Mouse (Mus musculus): ENCODE results near the gene Cox17. TPM values are rescaled to one million over a fixed set of nuclear protein-coding genes. Genes with fewer than 3 reads are reported as not detected.
A peak's percentile ranks its signal among the peaks of the same experiment; 100 is the strongest.

Cox17 gene
- total and polyA plus RNA-seq, 3 experiments, result 221 to 358 (median 295) TPM

DNA sequence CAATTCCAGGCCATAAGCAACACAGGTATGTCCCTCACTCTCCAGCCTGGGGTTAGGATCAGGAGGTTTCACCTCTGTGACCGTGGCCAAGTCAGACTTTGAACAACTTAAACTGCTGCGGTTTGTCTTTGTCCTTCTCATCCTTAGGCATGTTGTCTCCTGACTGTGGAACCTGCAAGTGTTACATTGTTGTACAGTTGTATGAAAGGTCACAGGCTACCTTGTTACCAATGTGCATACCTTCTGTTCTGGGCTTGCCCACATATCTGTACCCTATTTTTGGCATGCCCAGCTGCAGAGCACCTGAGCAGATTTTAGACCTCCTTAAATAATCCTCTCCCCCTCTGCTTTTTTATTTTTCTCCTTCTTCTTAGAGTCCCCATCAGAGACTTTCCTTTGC lies 12.4 kb downstream of the Cox17 start:
- peaks cover 6% of the 10 kb centered on the region for H3K4me1 ChIP-seq (ENCODE audit: control insufficient read depth, insufficient read depth, low read length)
- no peak overlapping the region for H3K9ac ChIP-seq (ENCODE audit: low read depth, low read length)
- H3K27ac ChIP-seq, result no peak overlapping the region
- TF ChIP-seq EP300 (IDR thresholded peaks at IDR 0.05; ENCODE audit: insufficient read depth, low read depth, low read length), result no peak
- TF ChIP-seq POLR2A (IDR thresholded peaks at IDR 0.05; ENCODE audit: insufficient read depth, low read depth, low read length), result no peak
- no peak for TF ChIP-seq CTCF (IDR thresholded peaks at IDR 0.05)
- 73% methylated on average over 2 of the region's 2 CpGs for WGBS
- H3K27me3 ChIP-seq (ENCODE audit: control insufficient read depth, insufficient read depth, low read length), result no peaks in the 10 kb centered on the region
- H3K36me3 ChIP-seq (ENCODE audit: control insufficient read depth, insufficient read depth, low read length), result peaks cover 4% of the 10 kb centered on the region; the same call in 1 of the 2 replicates
- intact Hi-C loops (cut with DNase I), result no loop called here
- no peaks in the 10 kb centered on the region for H3K79me2 ChIP-seq (replicated peaks; ENCODE audit: control insufficient read depth, insufficient read depth, low read length)
- no peak overlapping the region for H3K4me3 ChIP-seq
- DNase-seq, result no peak

DNA sequence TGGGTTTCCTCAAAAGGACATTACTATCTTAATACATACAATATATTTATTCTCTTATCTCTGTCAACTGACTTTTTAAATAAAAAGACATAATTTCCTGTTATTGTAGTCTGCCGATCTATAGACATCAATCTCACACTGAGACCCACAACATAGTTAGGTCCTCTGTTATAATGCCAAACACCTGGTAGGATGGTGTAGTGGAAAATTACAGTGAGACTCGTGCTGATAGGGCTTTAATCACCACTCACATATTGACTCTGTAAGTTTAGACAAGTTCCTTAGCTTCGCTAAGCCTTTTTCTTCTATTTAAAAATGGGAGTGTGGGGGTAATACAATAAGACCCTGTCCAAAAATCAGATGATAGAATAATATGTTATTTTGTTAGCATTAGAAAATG lies 13.1 kb downstream of the Cox17 start:
- H3K79me2 ChIP-seq (replicated peaks; ENCODE audit: control insufficient read depth, insufficient read depth, low read length), result no peaks in the 10 kb centered on the region
- TF ChIP-seq EP300 (IDR thresholded peaks at IDR 0.05; ENCODE audit: insufficient read depth, low read depth, low read length) (no peak), POLR2A (IDR thresholded peaks at IDR 0.05; ENCODE audit: insufficient read depth, low read depth, low read length) (no peak), CTCF (IDR thresholded peaks at IDR 0.05) (no peak)
- intact Hi-C loops (cut with DNase I), result no loop called here
- H3K9ac ChIP-seq (ENCODE audit: low read depth, low read length), result no peak overlapping the region
- H3K27ac ChIP-seq, result peak overlapping the region; percentile 82
- no peak overlapping the region for H3K4me3 ChIP-seq
- WGBS, result 44% methylated on average over 3 of the region's 3 CpGs
- peaks cover 4% of the 10 kb centered on the region; the same call in 1 of the 2 replicates for H3K36me3 ChIP-seq (ENCODE audit: control insufficient read depth, insufficient read depth, low read length)
- H3K4me1 ChIP-seq (ENCODE audit: control insufficient read depth, insufficient read depth, low read length), result peaks cover 6% of the 10 kb centered on the region
- no peak for DNase-seq
- no peaks in the 10 kb centered on the region for H3K27me3 ChIP-seq (ENCODE audit: control insufficient read depth, insufficient read depth, low read length)

DNA sequence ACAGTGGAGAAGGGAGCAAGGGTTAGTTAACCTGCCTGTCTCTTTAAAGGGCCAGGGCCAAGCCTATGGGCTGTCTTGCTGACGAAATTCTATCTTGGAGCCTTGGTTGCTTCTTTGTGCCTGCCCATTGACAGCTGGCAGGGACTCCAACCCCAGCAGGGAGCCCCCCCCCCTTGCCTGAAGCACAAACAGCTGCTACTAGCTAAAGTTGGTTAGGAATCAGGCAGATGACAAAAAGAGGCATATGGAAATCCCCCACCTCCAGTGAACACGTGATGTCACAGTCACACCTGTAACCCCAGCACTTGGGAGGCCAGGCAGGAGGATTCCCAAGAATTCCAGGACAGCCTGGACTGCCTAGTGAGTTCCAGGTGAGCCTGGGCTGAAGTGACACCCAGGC lies 13.5 kb downstream of the Cox17 start:
- peaks cover 6% of the 10 kb centered on the region for H3K4me1 ChIP-seq (ENCODE audit: control insufficient read depth, insufficient read depth, low read length)
- intact Hi-C loops (cut with DNase I), result no loop called here
- 45% methylated on average over 2 of the region's 2 CpGs for WGBS
- no peak overlapping the region for H3K4me3 ChIP-seq
- H3K9ac ChIP-seq (ENCODE audit: low read depth, low read length), result no peak overlapping the region
- no peaks in the 10 kb centered on the region for H3K79me2 ChIP-seq (replicated peaks; ENCODE audit: control insufficient read depth, insufficient read depth, low read length)
- H3K27me3 ChIP-seq (ENCODE audit: control insufficient read depth, insufficient read depth, low read length), result no peaks in the 10 kb centered on the region
- DNase-seq, result peak in 1 of 2 experiments; percentile 31
- H3K36me3 ChIP-seq (ENCODE audit: control insufficient read depth, insufficient read depth, low read length), result peaks cover 4% of the 10 kb centered on the region; the same call in 1 of the 2 replicates
- peak overlapping the region; percentile 82 for H3K27ac ChIP-seq
- no peak for TF ChIP-seq POLR2A (IDR thresholded peaks at IDR 0.05; ENCODE audit: insufficient read depth, low read depth, low read length)
- no peak for TF ChIP-seq EP300 (IDR thresholded peaks at IDR 0.05; ENCODE audit: insufficient read depth, low read depth, low read length)
- no peak for TF ChIP-seq CTCF (IDR thresholded peaks at IDR 0.05)

DNA sequence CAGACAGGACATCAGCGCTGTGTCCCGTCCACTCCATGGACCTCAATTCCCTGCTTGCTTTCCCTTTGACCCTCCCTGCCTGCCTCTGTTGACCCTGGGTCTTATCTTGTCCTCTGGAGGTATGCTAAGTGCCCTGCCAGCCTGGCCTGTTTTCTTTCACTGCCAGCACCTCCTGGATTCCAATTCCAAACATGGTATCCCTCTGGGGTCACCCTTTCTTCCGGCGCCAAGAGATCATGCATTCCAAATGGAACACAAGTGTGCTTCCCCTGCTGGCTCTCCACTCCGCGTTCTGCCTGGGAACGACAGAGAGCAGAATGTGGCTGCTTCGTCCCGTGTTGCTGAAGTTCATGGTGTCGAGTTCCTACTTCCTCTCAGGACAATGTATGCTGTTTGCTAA lies 15.1 kb downstream of the Cox17 start, which contains the start of gene Popdc2:
Gene Popdc2 (plus strand): TSS at position 277 of the 400 bp plus-strand sequence.
- TF ChIP-seq POLR2A (IDR thresholded peaks at IDR 0.05; ENCODE audit: insufficient read depth, low read depth, low read length) (peak; percentile 95), EP300 (IDR thresholded peaks at IDR 0.05; ENCODE audit: insufficient read depth, low read depth, low read length) (peak; percentile 100), CTCF (IDR thresholded peaks at IDR 0.05) (no peak)
- Histone ChIP-seq H3K9ac (ENCODE audit: low read depth, low read length) (peak within 1 kb of the TSS; percentile 77), H3K79me2 (replicated peaks; ENCODE audit: control insufficient read depth, insufficient read depth, low read length) (no peaks in the 10 kb centered on the region), H3K4me3 (peak within 1 kb of the TSS; percentile 56), H3K27ac (peak within 1 kb of the TSS; percentile 89), H3K4me1 (ENCODE audit: control insufficient read depth, insufficient read depth, low read length) (peaks cover 4% of the 10 kb centered on the region), H3K36me3 (ENCODE audit: control insufficient read depth, insufficient read depth, low read length) (no peaks in the 10 kb centered on the region), H3K27me3 (ENCODE audit: control insufficient read depth, insufficient read depth, low read length) (no peaks in the 10 kb centered on the region)
- intact Hi-C loops (cut with DNase I), result loop anchor here (1.0 kb wide), 1 partner anchor 12 kb away; no protein-coding TSS in a partner anchor
- DNase-seq, result peak; percentile 69 to 86
- WGBS, result 16% methylated on average over 10 of the region's 10 CpGs

DNA sequence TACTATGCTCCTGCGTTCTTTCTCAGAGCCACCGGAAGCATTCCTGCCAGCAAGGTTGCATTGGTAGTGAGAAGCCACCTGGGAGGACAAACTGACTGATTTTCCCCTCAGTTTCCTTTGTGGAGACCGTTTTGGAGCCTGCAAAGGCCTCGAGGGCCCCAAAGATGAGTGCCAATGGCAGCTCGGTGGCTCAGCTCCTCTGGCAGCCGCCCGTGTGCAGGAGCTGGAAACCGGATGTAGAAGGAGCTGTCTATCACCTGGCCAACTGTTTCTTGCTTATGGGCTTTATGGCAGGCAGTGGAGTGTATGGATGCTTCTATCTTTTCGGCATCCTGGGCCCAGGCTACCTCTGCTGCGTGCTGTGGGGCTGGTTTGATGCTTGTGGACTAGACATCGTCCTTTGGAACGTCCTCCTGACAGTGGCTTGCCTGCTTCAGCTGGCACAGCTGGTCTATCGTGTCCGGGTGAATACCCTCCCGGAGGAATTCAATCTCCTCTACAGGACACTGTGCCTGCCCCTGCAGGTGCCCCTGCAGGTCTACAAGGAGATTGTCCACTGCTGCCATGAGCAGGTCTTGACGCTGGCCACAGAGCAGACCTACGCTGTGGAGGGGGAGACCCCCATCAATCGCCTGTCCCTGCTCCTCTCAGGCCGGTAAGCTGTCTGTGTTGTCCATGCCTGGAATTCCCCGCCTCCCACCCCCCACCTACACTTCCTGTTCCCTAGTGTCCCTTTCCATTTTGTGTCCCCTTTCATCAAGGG lies 15.9 kb downstream of the Cox17 start:
- peak in 1 of 2 experiments; percentile 41 for DNase-seq
- H3K79me2 ChIP-seq (replicated peaks; ENCODE audit: control insufficient read depth, insufficient read depth, low read length), result no peaks in the 10 kb centered on the region
- peak overlapping the region; percentile 89 for H3K27ac ChIP-seq
- no peaks in the 10 kb centered on the region for H3K36me3 ChIP-seq (ENCODE audit: control insufficient read depth, insufficient read depth, low read length)
- intact Hi-C loops (cut with DNase I), result loop anchor here (1.0 kb wide), 1 partner anchor 12 kb away; no protein-coding TSS in a partner anchor
- WGBS, result 32% methylated on average over 20 of the region's 20 CpGs
- no peaks in the 10 kb centered on the region for H3K27me3 ChIP-seq (ENCODE audit: control insufficient read depth, insufficient read depth, low read length)
- peaks cover 3% of the 10 kb centered on the region for H3K4me1 ChIP-seq (ENCODE audit: control insufficient read depth, insufficient read depth, low read length)
- H3K4me3 ChIP-seq, result peak overlapping the region; percentile 56
- TF ChIP-seq CTCF (IDR thresholded peaks at IDR 0.05) (no peak), POLR2A (IDR thresholded peaks at IDR 0.05; ENCODE audit: insufficient read depth, low read depth, low read length) (0 out of 2 replicates have a peak, but pooled peaks have one; percentile 19), EP300 (IDR thresholded peaks at IDR 0.05; ENCODE audit: insufficient read depth, low read depth, low read length) (no peak)
- H3K9ac ChIP-seq (ENCODE audit: low read depth, low read length), result peak overlapping the region; percentile 77

DNA sequence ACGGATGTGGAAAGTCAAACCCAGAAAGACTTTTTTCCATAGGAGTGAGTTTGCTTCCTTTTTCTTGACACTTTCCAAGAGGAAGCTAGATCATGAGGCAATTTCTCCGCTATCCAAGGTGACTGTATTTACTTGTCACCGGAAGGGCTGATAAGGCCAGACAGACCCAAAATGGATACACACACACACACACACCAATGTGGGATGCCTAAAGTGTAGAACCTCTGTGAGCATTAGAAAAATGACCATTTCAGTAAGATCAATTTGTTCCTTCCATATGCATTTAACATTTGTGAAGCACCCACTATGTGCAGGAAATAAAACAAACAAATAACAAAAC lies 16.4 kb downstream of the Cox17 start:
- Histone ChIP-seq H3K79me2 (replicated peaks; ENCODE audit: control insufficient read depth, insufficient read depth, low read length) (no peaks in the 10 kb centered on the region), H3K4me3 (peak overlapping the region; percentile 56), H3K9ac (ENCODE audit: low read depth, low read length) (peak overlapping the region; percentile 77), H3K36me3 (ENCODE audit: control insufficient read depth, insufficient read depth, low read length) (no peaks in the 10 kb centered on the region), H3K27ac (peak overlapping the region; percentile 89), H3K4me1 (ENCODE audit: control insufficient read depth, insufficient read depth, low read length) (peaks cover 3% of the 10 kb centered on the region), H3K27me3 (ENCODE audit: control insufficient read depth, insufficient read depth, low read length) (no peaks in the 10 kb centered on the region)
- intact Hi-C loops (cut with DNase I), result no loop called here
- WGBS, result 13% methylated on average over 3 of the region's 3 CpGs
- no peak for DNase-seq
- TF ChIP-seq POLR2A (IDR thresholded peaks at IDR 0.05; ENCODE audit: insufficient read depth, low read depth, low read length) (0 out of 2 replicates have a peak, but pooled peaks have one; percentile 5), CTCF (IDR thresholded peaks at IDR 0.05) (no peak), EP300 (IDR thresholded peaks at IDR 0.05; ENCODE audit: insufficient read depth, low read depth, low read length) (no peak)

Measured in heart, adult 2 months (tissue).